Mouse (Mus musculus): ENCODE measurements around the gene Brap.

Gene Brap

GRCm38 (mm10) chr5:121720888-121721585 lies 60.7 kb downstream of the Brap start:
- no peak for DNase-seq

- DNase-seq = no peak
Measured at GRCm38 (mm10) chr5:121721841-121722240, 61.5 kb downstream of the Brap start.

DNA sequence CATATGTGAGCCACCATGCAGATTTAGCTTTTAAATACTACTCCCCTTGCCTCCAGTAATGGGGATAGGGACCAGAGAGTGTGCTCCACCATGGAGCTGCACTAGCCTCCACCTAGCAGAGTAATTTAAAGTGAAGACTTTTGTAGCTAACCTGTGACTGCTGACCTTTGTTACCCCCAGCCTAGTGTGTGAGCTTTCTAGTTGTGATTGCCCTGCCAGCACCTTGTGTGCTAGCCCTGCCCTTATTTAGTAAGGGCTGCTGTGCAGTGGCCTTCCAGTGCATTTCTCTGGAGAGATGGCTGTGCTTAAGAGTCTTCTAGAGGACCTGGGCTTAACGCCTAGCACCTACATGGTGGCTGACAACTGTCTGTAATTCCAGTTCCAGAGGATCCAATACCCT lies 64.3 kb downstream of the Brap start:
- DNase-seq = no peak

- DNase-seq = no peak
Measured at GRCm38 (mm10) chr5:121730057-121730456, 69.7 kb downstream of the Brap start.

DNA sequence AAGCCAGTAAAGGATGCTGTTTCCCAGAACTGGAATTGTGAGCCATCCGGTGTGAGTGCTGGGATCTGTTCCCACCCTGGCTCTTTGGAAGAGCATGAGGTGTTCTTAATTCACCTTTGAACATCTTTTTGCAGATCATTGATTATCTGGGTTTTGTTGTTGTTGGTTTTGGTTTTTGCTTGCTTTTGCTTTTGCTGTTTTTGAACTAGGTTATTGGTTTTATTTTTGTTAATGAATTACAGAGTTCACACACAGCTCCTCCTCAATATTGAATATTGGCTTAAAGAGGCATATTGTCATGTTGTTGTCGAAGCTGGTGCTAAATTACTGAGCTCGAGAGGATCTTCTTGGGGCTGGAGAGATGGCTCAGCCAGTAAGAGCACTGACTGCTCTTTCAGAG lies 76.3 kb downstream of the Brap start:
- DNase-seq = no peak
